Mouse (Mus musculus) thymus, postnatal 36 days (tissue): ENCODE measurements around the gene Slc12a3.
A peak's percentile ranks its signal among the peaks of the same experiment; 100 is the strongest.

ENCODE experiments used
- DNase-seq, 2 experiments: peaks; one replicate each; pipeline ENCODE4 v3.0.0; 2022; ENCODE audit warnings: mixed read lengths in 2 of 2

The Slc12a3 gene

GRCm38 (mm10) chr8:94328932-94329728, at the start of gene Slc12a3:
TSS of gene Slc12a3 (plus strand) at chr8:94329201.
- DNase-seq, result no peak

GRCm38 (mm10) chr8:94280001-94280613, 48.9 kb upstream of the Slc12a3 start:
- no peak for DNase-seq

GRCm38 (mm10) chr8:94282453-94282985, 46.5 kb upstream of the Slc12a3 start:
- DNase-seq, result no peak

GRCm38 (mm10) chr8:94284204-94284603, 44.8 kb upstream of the Slc12a3 start:
- DNase-seq, result no peak

GRCm38 (mm10) chr8:94290606-94291005, 38.4 kb upstream of the Slc12a3 start:
- DNase-seq, result no peak

GRCm38 (mm10) chr8:94292072-94292471, 36.9 kb upstream of the Slc12a3 start:
- no peak for DNase-seq

GRCm38 (mm10) chr8:94292626-94293025, 36.4 kb upstream of the Slc12a3 start:
- DNase-seq, result no peak

GRCm38 (mm10) chr8:94295687-94296086, 33.3 kb upstream of the Slc12a3 start:
- DNase-seq, result no peak

- DNase-seq, result no peak
Observed at GRCm38 (mm10) chr8:94296312-94296991, 32.5 kb upstream of the Slc12a3 start.

- no peak for DNase-seq
Observed at GRCm38 (mm10) chr8:94297101-94297500, 31.9 kb upstream of the Slc12a3 start.

GRCm38 (mm10) chr8:94300809-94301208, 28.2 kb upstream of the Slc12a3 start:
- no peak for DNase-seq

GRCm38 (mm10) chr8:94304412-94304811, 24.6 kb upstream of the Slc12a3 start:
- DNase-seq, result no peak

- DNase-seq, result no peak
Observed at GRCm38 (mm10) chr8:94306989-94307513, 21.9 kb upstream of the Slc12a3 start.

- no peak for DNase-seq
Observed at GRCm38 (mm10) chr8:94307652-94308051, 21.3 kb upstream of the Slc12a3 start.

GRCm38 (mm10) chr8:94314069-94314468, 14.9 kb upstream of the Slc12a3 start:
- DNase-seq, result no peak

- DNase-seq, result no peak
Observed at GRCm38 (mm10) chr8:94317249-94317648, 11.8 kb upstream of the Slc12a3 start.

GRCm38 (mm10) chr8:94317691-94318090, 11.3 kb upstream of the Slc12a3 start:
- no peak for DNase-seq

- DNase-seq, result no peak
Observed at GRCm38 (mm10) chr8:94320036-94320435, 9.0 kb upstream of the Slc12a3 start.

- DNase-seq, result no peak
Observed at GRCm38 (mm10) chr8:94322083-94322482, 6.9 kb upstream of the Slc12a3 start.

GRCm38 (mm10) chr8:94323041-94323440, 6.0 kb upstream of the Slc12a3 start:
- DNase-seq, result no peak

- peak; percentile 31 to 48 for DNase-seq
Observed at GRCm38 (mm10) chr8:94324071-94324470, 4.9 kb upstream of the Slc12a3 start.

GRCm38 (mm10) chr8:94326016-94326415, 3.0 kb upstream of the Slc12a3 start:
- DNase-seq, result no peak

- peak in 1 of 2 experiments; percentile 33 for DNase-seq
Observed at GRCm38 (mm10) chr8:94330733-94331132, 1.7 kb downstream of the Slc12a3 start.
